Mouse (Mus musculus) cerebral cortex, adult 2 months (tissue): ENCODE results near the gene Irf9.

ENCODE experiments used
- WGBS: fragments of 180-500 bp; shearing (Covaris S2); methylation state at CpG from one replicate; pipeline ENCODE4 v1.1.7; 2018; 5-methylcytosine and 5-hydroxymethylcytosine counted together

The Irf9 gene

GRCm38 (mm10) chr14:55615876-55616275 lies 12.5 kb downstream of the Irf9 start:
- WGBS: 74% methylated on average over 2 of the region's 2 CpGs

GRCm38 (mm10) chr14:55616844-55617243 lies 13.5 kb downstream of the Irf9 start:
- 79% methylated on average over 2 of the region's 2 CpGs for WGBS

GRCm38 (mm10) chr14:55617822-55618221 lies 14.5 kb downstream of the Irf9 start, which contains the start of gene Rec8:
Gene Rec8 (plus strand): TSS chr14:55618037.
- WGBS: 31% methylated on average over 21 of the region's 21 CpGs

- WGBS: 49% methylated on average over 22 of the region's 22 CpGs
Observed at GRCm38 (mm10) chr14:55618486-55619195, 15.3 kb downstream of the Irf9 start.

GRCm38 (mm10) chr14:55628077-55628827 lies 24.9 kb downstream of the Irf9 start:
- WGBS: 92% methylated on average over 27 of the region's 27 CpGs

- 42% methylated on average over 5 of the region's 5 CpGs for WGBS
Observed at GRCm38 (mm10) chr14:55629312-55629711, 25.9 kb downstream of the Irf9 start.

- WGBS: 3% methylated on average over 23 of the region's 23 CpGs
Observed at GRCm38 (mm10) chr14:55634874-55635522, 31.6 kb downstream of the Irf9 start.

GRCm38 (mm10) chr14:55635523-55636007 lies 32.2 kb downstream of the Irf9 start, which contains the start of gene Ipo4:
Gene Ipo4 (minus strand): TSS chr14:55635957.
- under 1% methylated on average over 33 of the region's 33 CpGs for WGBS

GRCm38 (mm10) chr14:55637795-55638194 lies 34.4 kb downstream of the Irf9 start, which contains the start of gene Gm49378:
Gene Gm49378 (minus strand): TSS chr14:55637895.
- 92% methylated on average over 9 of the region's 9 CpGs for WGBS

- 95% methylated on average over 14 of the region's 14 CpGs for WGBS
Observed at GRCm38 (mm10) chr14:55640816-55641215, 37.4 kb downstream of the Irf9 start.

- 95% methylated on average over 13 of the region's 13 CpGs for WGBS
Observed at GRCm38 (mm10) chr14:55641291-55641690, 37.9 kb downstream of the Irf9 start.

- WGBS: 18% methylated on average over 8 of the region's 8 CpGs
Observed at GRCm38 (mm10) chr14:55642679-55643059, 39.3 kb downstream of the Irf9 start.

- WGBS: under 1% methylated on average over 89 of the region's 89 CpGs
Observed at GRCm38 (mm10) chr14:55643060-55643907, 39.9 kb downstream of the Irf9 start, which contains the start of gene Tm9sf1. Gene Tm9sf1 (minus strand): TSS chr14:55643806.

GRCm38 (mm10) chr14:55644261-55644888 lies 41.0 kb downstream of the Irf9 start:
- 17% methylated on average over 17 of the region's 17 CpGs for WGBS

- WGBS: 95% methylated on average over 2 of the region's 2 CpGs
Observed at GRCm38 (mm10) chr14:55649884-55650283, 46.5 kb downstream of the Irf9 start, which contains the start of gene Tssk4. Gene Tssk4 (plus strand): TSS chr14:55650184.

- whole genome bisulfite sequencing: 95% methylated on average over 7 of the region's 7 CpGs
Observed at GRCm38 (mm10) chr14:55651528-55651927, 48.2 kb downstream of the Irf9 start.

- WGBS: 90% methylated on average over 3 of the region's 3 CpGs
Observed at GRCm38 (mm10) chr14:55656935-55657334, 53.6 kb downstream of the Irf9 start.

GRCm38 (mm10) chr14:55658011-55658410 lies 54.6 kb downstream of the Irf9 start:
- 93% methylated on average over 5 of the region's 5 CpGs for WGBS
